8 mouse cellular contexts compared by ENCODE assay signal in genomic region chr6:87016916-87017315, GRCm38 (mm10). TPM values are rescaled to one million over a fixed set of nuclear protein-coding genes. Genes with fewer than 3 reads are reported as not detected.
DNase-seq lines count a peak whose midpoint lies in the region; ATAC-seq lines count a peak whose summit lies in the region.

No protein-coding gene starts in this region.

- no peak for ATAC-seq in liver, embryonic 12.5 days

- no peaks in the 10 kb centered on the region for H3K27me3 ChIP-seq in liver, embryonic 12.5 days (replicated peaks)

- peaks cover 7% of the 10 kb centered on the region for H3K9me3 ChIP-seq in liver, embryonic 12.5 days (replicated peaks)

- no peak overlapping the region for H3K4me3 ChIP-seq in liver, embryonic 12.5 days

- H3K36me3 ChIP-seq in liver, embryonic 12.5 days = peaks cover 74% of the 10 kb centered on the region

- peaks cover 15% of the 10 kb centered on the region for H3K4me1 ChIP-seq in liver, embryonic 12.5 days

- H3K9ac ChIP-seq in liver, embryonic 12.5 days = no peak overlapping the region

- intact Hi-C loops in gastrocnemius, postnatal 14 days (cut with DNase I; ENCODE audit: low total_unique reads) = no loop called here

- no peak overlapping the region for H3K4me2 ChIP-seq in liver, embryonic 12.5 days

- H3K27ac ChIP-seq in liver, embryonic 12.5 days = no peak overlapping the region

- peak; percentile 51 for DNase-seq in cerebellum, adult 9-10 months
- no peak for DNase-seq in cerebellum, adult 11 months
- DNase-seq in liver (peak; percentile 57), adipocyte (ENCODE audit: low spot score) (peak; percentile 58)
- peak; percentile 18 for DNase-seq in gastrocnemius, postnatal 14 days
- peak; percentile 12 to 21 for DNase-seq in monocyte, adult 2 months (ENCODE audit: low read depth in 1 of 2, low spot score in 2 of 2)
- DNase-seq in urinary bladder, postnatal 25 days (ENCODE audit: low spot score) = no peak

- WGBS in liver, embryonic 12.5 days (ENCODE audit: insufficient replicate concordance) = 48% methylated on average over 4 of the region's 4 CpGs

RNA-seq across cellular contexts. Expression of gene Nfu1, which starts 7.9 kb away (rescaled TPM):
- polyA plus RNA-seq in liver, embryonic 12.5 days (2016; fragmentation: Nextera tagmentation; extraction: Ambion mirVana) = 65.2 and 66.9 TPM in 2 replicates
- 10 to 100 TPM; 59.8 to 63.5 TPM for total RNA-seq in gastrocnemius, postnatal 14 days (2021)

RNA-seq across cellular contexts. Expression of gene Gfpt1, which starts 25.7 kb away (rescaled TPM):
- polyA plus RNA-seq in liver, embryonic 12.5 days (2016; fragmentation: Nextera tagmentation; extraction: Ambion mirVana) = 8.7 and 9.2 TPM in 2 replicates
- total RNA-seq in gastrocnemius, postnatal 14 days (2021) = 10 to 100 TPM; 29.3 to 32.6 TPM

Comparison
In these comparisons a context has a peak if more than half of its experiments do, and no peak if none do; other contexts are left out.
1. DNase-seq: peak in cerebellum, adult 9-10 months (single experiment), liver (single experiment), adipocyte (single experiment), gastrocnemius, postnatal 14 days (single experiment) and monocyte, adult 2 months (2 of 2); none in cerebellum, adult 11 months (single experiment) and urinary bladder, postnatal 25 days (single experiment).